Mouse (Mus musculus) spleen, postnatal 10 days (tissue): ENCODE measurements around the gene Hoxd10.

Experiments
- DNase-seq, 2 experiments: peaks; one replicate each; pipeline ENCODE4 v3.0.0; 2021 to 2022; ENCODE audit warnings: low spot score in 2 of 2

The Hoxd10 gene

GRCm38 (mm10) chr2:74691022-74691951 lies at the start of gene Hoxd10:
Gene Hoxd10 (plus strand): TSS chr2:74691924.
- DNase-seq: no peak

- DNase-seq: no peak
These were observed 49.3 kb upstream of the Hoxd10 start for GRCm38 (mm10) chr2:74642431-74642830.

- no peak for DNase-seq
These were observed 46.1 kb upstream of the Hoxd10 start for GRCm38 (mm10) chr2:74645631-74646030.

GRCm38 (mm10) chr2:74647082-74647864 lies 44.5 kb upstream of the Hoxd10 start:
- DNase-seq: no peak

GRCm38 (mm10) chr2:74652996-74653340 lies 38.8 kb upstream of the Hoxd10 start:
- no peak for DNase-seq

- DNase-seq: no peak
These were observed 37.8 kb upstream of the Hoxd10 start for GRCm38 (mm10) chr2:74653781-74654535.

GRCm38 (mm10) chr2:74654743-74655419 lies 36.8 kb upstream of the Hoxd10 start:
- DNase-seq: no peak

GRCm38 (mm10) chr2:74655420-74655781 lies 36.3 kb upstream of the Hoxd10 start:
- DNase-seq: peak in 1 of 2 experiments; percentile 53

GRCm38 (mm10) chr2:74655821-74656631 lies 35.7 kb upstream of the Hoxd10 start:
- DNase-seq: peak in 1 of 2 experiments; percentile 37

GRCm38 (mm10) chr2:74656632-74657021 lies 35.1 kb upstream of the Hoxd10 start:
- DNase-seq: no peak

- DNase-seq: peak in 1 of 2 experiments; percentile 23
These were observed 34.3 kb upstream of the Hoxd10 start for GRCm38 (mm10) chr2:74657251-74658023.

GRCm38 (mm10) chr2:74658024-74658666 lies 33.6 kb upstream of the Hoxd10 start:
- no peak for DNase-seq

- no peak for DNase-seq
These were observed 32.9 kb upstream of the Hoxd10 start for GRCm38 (mm10) chr2:74658667-74659371.

GRCm38 (mm10) chr2:74659507-74660005 lies 32.2 kb upstream of the Hoxd10 start, which contains the start of gene Evx2:
Gene Evx2 (minus strand): TSS chr2:74659557.
- DNase-seq: no peak

GRCm38 (mm10) chr2:74660421-74661375 lies 31.0 kb upstream of the Hoxd10 start:
- no peak for DNase-seq

- DNase-seq: peak in 1 of 2 experiments; percentile 24
These were observed 30.0 kb upstream of the Hoxd10 start for GRCm38 (mm10) chr2:74661685-74662084.

- DNase-seq: peak in 1 of 2 experiments; percentile 35
These were observed 28.3 kb upstream of the Hoxd10 start for GRCm38 (mm10) chr2:74663291-74663925.
